Mouse (Mus musculus): ENCODE results near the gene Ugt1a9. TPM values are rescaled to one million over a fixed set of nuclear protein-coding genes. Genes with fewer than 3 reads are reported as not detected.

Ugt1a9 gene
- polyA plus RNA-seq, 1 experiment from 2014 or later = not detected

DNA sequence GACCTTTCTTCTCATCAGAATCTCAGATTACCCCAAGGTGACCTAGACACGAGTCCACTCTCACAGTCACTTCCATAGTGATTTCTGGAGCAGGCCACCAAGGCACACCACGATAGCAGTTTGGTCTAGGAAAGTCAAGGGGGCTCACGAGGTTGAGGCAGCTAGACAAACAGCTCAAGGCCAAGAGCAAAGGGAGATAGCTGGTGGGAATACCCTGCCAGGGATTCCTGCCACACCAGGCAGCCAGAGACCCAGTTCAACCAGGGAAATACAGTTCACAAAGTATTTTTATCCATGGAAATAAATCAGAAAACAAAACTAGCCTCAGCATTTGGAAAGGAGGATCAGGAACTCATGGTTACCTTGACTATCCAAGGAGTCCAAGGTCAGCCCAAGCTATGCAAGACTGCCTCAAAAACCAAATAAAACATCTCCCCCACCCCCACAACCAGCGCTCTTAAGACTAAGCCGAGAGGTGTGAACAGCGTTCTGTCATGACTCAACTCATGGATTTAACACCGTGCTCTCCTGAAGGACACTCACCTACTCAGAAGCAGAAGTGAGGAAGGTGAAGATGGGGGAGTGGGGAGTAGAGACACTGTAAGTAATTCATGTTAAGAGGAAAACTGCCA lies 193.8 kb downstream of the Ugt1a9 start:
- H3K4me3 ChIP-seq = no peak overlapping the region
- peaks cover 84% of the 10 kb centered on the region for H3K36me3 ChIP-seq
- no peak for ATAC-seq (replicated peaks; ENCODE audit: insufficient number of reproducible peaks, insufficient read depth, low FRiP score, low read depth)
- peaks cover 18% of the 10 kb centered on the region for H3K4me1 ChIP-seq (replicated peaks)
- no peak overlapping the region for H3K9ac ChIP-seq
- H3K9me3 ChIP-seq (replicated peaks) = no peaks in the 10 kb centered on the region
- H3K4me2 ChIP-seq = no peak overlapping the region
- WGBS = 74% methylated on average over 7 of the region's 7 CpGs
- H3K27me3 ChIP-seq = no peaks in the 10 kb centered on the region
- no peak overlapping the region for H3K27ac ChIP-seq

DNA sequence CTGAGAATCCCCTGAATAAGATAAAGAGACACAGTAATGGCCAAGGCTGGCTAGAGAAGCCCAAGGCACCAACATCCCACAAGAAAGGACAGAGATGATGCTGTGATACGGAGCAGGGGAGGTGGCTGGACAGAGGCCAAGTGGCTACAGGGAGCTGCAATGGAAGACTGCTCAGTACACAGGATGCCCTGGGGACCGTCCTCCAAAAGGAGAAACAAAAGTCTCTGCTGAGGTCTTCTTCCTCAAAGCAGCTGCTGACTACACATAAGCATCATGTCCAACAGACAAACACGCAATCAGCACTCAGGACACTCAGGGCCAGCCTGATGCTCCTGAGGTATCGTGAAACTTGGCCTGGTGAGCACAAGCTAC lies 194.3 kb downstream of the Ugt1a9 start:
- no peaks in the 10 kb centered on the region for H3K27me3 ChIP-seq
- H3K4me2 ChIP-seq = no peak overlapping the region
- ATAC-seq (replicated peaks; ENCODE audit: insufficient number of reproducible peaks, insufficient read depth, low FRiP score, low read depth) = no peak
- no peak overlapping the region for H3K9ac ChIP-seq
- H3K4me3 ChIP-seq = no peak overlapping the region
- H3K9me3 ChIP-seq (replicated peaks) = no peaks in the 10 kb centered on the region
- peaks cover 89% of the 10 kb centered on the region for H3K36me3 ChIP-seq
- no peak overlapping the region for H3K27ac ChIP-seq
- peaks cover 13% of the 10 kb centered on the region for H3K4me1 ChIP-seq (replicated peaks)
- WGBS = 71% methylated on average over 4 of the region's 4 CpGs

GRCm38 (mm10) chr1:88266123-88266522 lies 195.5 kb downstream of the Ugt1a9 start:
- Histone ChIP-seq H3K27me3 (no peaks in the 10 kb centered on the region), H3K9ac (no peak overlapping the region), H3K4me2 (no peak overlapping the region), H3K36me3 (peaks cover 85% of the 10 kb centered on the region), H3K4me1 (replicated peaks) (peaks cover 8% of the 10 kb centered on the region), H3K9me3 (replicated peaks) (no peaks in the 10 kb centered on the region), H3K4me3 (no peak overlapping the region), H3K27ac (no peak overlapping the region)
- WGBS = 88% methylated on average over 13 of the region's 13 CpGs
- no peak for ATAC-seq (replicated peaks; ENCODE audit: insufficient number of reproducible peaks, insufficient read depth, low FRiP score, low read depth)

GRCm38 (mm10) chr1:88267489-88267888 lies 196.9 kb downstream of the Ugt1a9 start:
- Histone ChIP-seq H3K27ac (no peak overlapping the region), H3K9ac (no peak overlapping the region), H3K4me3 (no peak overlapping the region), H3K27me3 (no peaks in the 10 kb centered on the region), H3K36me3 (peaks cover 85% of the 10 kb centered on the region), H3K4me1 (replicated peaks) (peaks cover 3% of the 10 kb centered on the region), H3K9me3 (replicated peaks) (no peaks in the 10 kb centered on the region), H3K4me2 (no peak overlapping the region)
- WGBS = 91% methylated on average over 6 of the region's 6 CpGs
- no peak for ATAC-seq (replicated peaks; ENCODE audit: insufficient number of reproducible peaks, insufficient read depth, low FRiP score, low read depth)

GRCm38 (mm10) chr1:88268070-88268469 lies 197.5 kb downstream of the Ugt1a9 start:
- no peaks in the 10 kb centered on the region for H3K27me3 ChIP-seq
- peaks cover 84% of the 10 kb centered on the region for H3K36me3 ChIP-seq
- H3K27ac ChIP-seq = no peak overlapping the region
- no peak overlapping the region for H3K4me3 ChIP-seq
- H3K9ac ChIP-seq = no peak overlapping the region
- WGBS = 83% methylated on average over 6 of the region's 6 CpGs
- ATAC-seq (replicated peaks; ENCODE audit: insufficient number of reproducible peaks, insufficient read depth, low FRiP score, low read depth) = no peak
- no peaks in the 10 kb centered on the region for H3K9me3 ChIP-seq (replicated peaks)
- H3K4me1 ChIP-seq (replicated peaks) = no peaks in the 10 kb centered on the region
- no peak overlapping the region for H3K4me2 ChIP-seq

Other genes starting within 250 kb of the Ugt1a9 start
- 19.7 and 24.7 TPM in 2 replicates for gene Dgkd, start 217.5 kb upstream of the Ugt1a9 start, polyA plus RNA-seq (2015; fragmentation: Nextera tagmentation; extraction: Ambion mirVana)
- gene Usp40, start 62.2 kb upstream of the Ugt1a9 start, polyA plus RNA-seq (2015; fragmentation: Nextera tagmentation; extraction: Ambion mirVana) = 27.7 and 29.1 TPM in 2 replicates
- not detected in 2 replicates for gene Ugt1a10, start 15.4 kb upstream of the Ugt1a9 start, polyA plus RNA-seq (2015; fragmentation: Nextera tagmentation; extraction: Ambion mirVana)
- gene Ugt1a8, start 17.0 kb downstream of the Ugt1a9 start, polyA plus RNA-seq (2015; fragmentation: Nextera tagmentation; extraction: Ambion mirVana) = not detected in 2 replicates
- gene Ugt1a7c, start 24.3 kb downstream of the Ugt1a9 start, polyA plus RNA-seq (2015; fragmentation: Nextera tagmentation; extraction: Ambion mirVana) = 1.1 and 1.4 TPM in 2 replicates
- 0.15 TPM in 1 of 2 replicates, not detected in the other for gene Ugt1a6b, start 32.5 kb downstream of the Ugt1a9 start, polyA plus RNA-seq (2015; fragmentation: Nextera tagmentation; extraction: Ambion mirVana)
- gene Ugt1a6a, start 64.0 kb downstream of the Ugt1a9 start, polyA plus RNA-seq (2015; fragmentation: Nextera tagmentation; extraction: Ambion mirVana) = 0.81 and 1.9 TPM in 2 replicates
- not detected in 2 replicates for gene Ugt1a5, start 95.2 kb downstream of the Ugt1a9 start, polyA plus RNA-seq (2015; fragmentation: Nextera tagmentation; extraction: Ambion mirVana)
- 0.06 TPM in 1 of 2 replicates, not detected in the other for gene Ugt1a2, start 129.8 kb downstream of the Ugt1a9 start, polyA plus RNA-seq (2015; fragmentation: Nextera tagmentation; extraction: Ambion mirVana)
- 3.3 and 4.8 TPM in 2 replicates for gene Dnajb3, start 135.0 kb downstream of the Ugt1a9 start, polyA plus RNA-seq (2015; fragmentation: Nextera tagmentation; extraction: Ambion mirVana)
- gene Ugt1a1, start 141.2 kb downstream of the Ugt1a9 start, polyA plus RNA-seq (2015; fragmentation: Nextera tagmentation; extraction: Ambion mirVana) = not detected in 2 replicates
- 0.60 and 0.87 TPM in 2 replicates for gene Mroh2a, start 156.2 kb downstream of the Ugt1a9 start, polyA plus RNA-seq (2015; fragmentation: Nextera tagmentation; extraction: Ambion mirVana)
- gene Hjurp, start 206.8 kb downstream of the Ugt1a9 start, polyA plus RNA-seq (2015; fragmentation: Nextera tagmentation; extraction: Ambion mirVana) = 93.4 and 119 TPM in 2 replicates
- not detected in 2 replicates for gene Trpm8, start 206.9 kb downstream of the Ugt1a9 start, polyA plus RNA-seq (2015; fragmentation: Nextera tagmentation; extraction: Ambion mirVana)

All from heart, embryonic 15.5 days (tissue).